Mouse (Mus musculus): ENCODE data around the gene Tas2r117.

Tas2r117 gene

GRCm38 (mm10) chr6:132802518-132802917 is at the start of gene Tas2r117:
Gene Tas2r117 (plus strand): TSS chr6:132802818.
- DNase-seq, result no peak

GRCm38 (mm10) chr6:132754430-132754829 is 48.2 kb upstream of the Tas2r117 start, which contains the start of gene Tas2r124:
Gene Tas2r124 (plus strand): TSS chr6:132754730.
- no peak for DNase-seq

- no peak for DNase-seq
Observed at GRCm38 (mm10) chr6:132761831-132762230, 40.8 kb upstream of the Tas2r117 start, which contains the start of gene Tas2r102. Gene Tas2r102 (plus strand): TSS chr6:132762131.

- DNase-seq, result no peak
Observed at GRCm38 (mm10) chr6:132778062-132778461, 24.6 kb upstream of the Tas2r117 start, which contains the start of gene Tas2r136. Gene Tas2r136 (minus strand): TSS chr6:132778162.

- DNase-seq, result no peak
Observed at GRCm38 (mm10) chr6:132795393-132795792, 7.2 kb upstream of the Tas2r117 start.

- no peak for DNase-seq
Observed at GRCm38 (mm10) chr6:132846842-132847241, 44.2 kb downstream of the Tas2r117 start, which contains the start of gene Tas2r123. Gene Tas2r123 (plus strand): TSS chr6:132847142.
